Mouse (Mus musculus) embryonic facial prominence, embryonic 10.5 days (tissue): ENCODE results near the gene Slc35f3. TPM values are rescaled to one million over a fixed set of nuclear protein-coding genes. Genes with fewer than 3 reads are reported as not detected.
A peak's percentile ranks its signal among the peaks of the same experiment; 100 is the strongest.

ENCODE experiments used
- DNase-seq: peaks from one replicate; pipeline ENCODE4 v3.0.0-alpha.2; 2017; ENCODE audit warnings: low spot score
- H3K27ac ChIP-seq: fragments of 300-500 bp; sonication (generic); replicated peaks from 2 replicates; pipeline ENCODE4 v1.5.1; 2016; ENCODE audit warnings: mild to moderate bottlenecking
- H3K27me3 ChIP-seq: fragments of 300-500 bp; sonication (generic); replicated peaks from 2 replicates; pipeline ENCODE4 v1.6.1; 2016; ENCODE audit warnings: low read depth, mild to moderate bottlenecking; ENCODE audit not compliant: poor library complexity, severe bottlenecking
- H3K36me3 ChIP-seq: fragments of 300-500 bp; sonication (generic); replicated peaks from 2 replicates; pipeline ENCODE4 v1.6.1; 2016; ENCODE audit warnings: mild to moderate bottlenecking, moderate library complexity
- H3K4me1 ChIP-seq: fragments of 300-500 bp; sonication (generic); 2 replicates; pipeline ENCODE4 v1.6.1; 2016
- H3K4me3 ChIP-seq: fragments of 300-500 bp; sonication (generic); 2 replicates; pipeline ENCODE4 v1.5.1; 2016; ENCODE audit warnings: mild to moderate bottlenecking, moderate library complexity
- H3K9me3 ChIP-seq: fragments of 300-500 bp; sonication (generic); 2 replicates; pipeline ENCODE4 v1.6.1; 2016; ENCODE audit warnings: mild to moderate bottlenecking
- WGBS: fragments of 180-500 bp; shearing (Covaris S2); methylation state at CpG from one replicate; pipeline ENCODE4 v1.1.7; 2016; 5-methylcytosine and 5-hydroxymethylcytosine counted together
- polyA plus RNA-seq: library from polyadenylated mRNA; unstranded; fragments of >200 nt; fragmentation: Nextera tagmentation; extraction: Ambion mirVana; gene quantifications from 2 replicates; pipeline ENCODE4 v1.2.1, GENCODE M21; 2016

Slc35f3 gene
- polyA plus RNA-seq, 1 experiment from 2014 or later, result not detected

GRCm38 (mm10) chr8:126291951-126292350 lies 6.4 kb upstream of the Slc35f3 start:
- Histone ChIP-seq H3K27ac (no peak overlapping the region), H3K27me3 (no peaks in the 10 kb centered on the region), H3K9me3 (no peaks in the 10 kb centered on the region), H3K36me3 (no peaks in the 10 kb centered on the region), H3K4me3 (no peak overlapping the region), H3K4me1 (no peaks in the 10 kb centered on the region)
- DNase-seq, result no peak
- 89% methylated on average over 10 of the region's 10 CpGs for WGBS

- no peaks in the 10 kb centered on the region for H3K36me3 ChIP-seq
- peaks cover 18% of the 10 kb centered on the region for H3K4me1 ChIP-seq
- no peak overlapping the region for H3K4me3 ChIP-seq
- no peaks in the 10 kb centered on the region for H3K9me3 ChIP-seq
- WGBS, result 30% methylated on average over 1 of the region's 1 CpGs
- no peak overlapping the region for H3K27ac ChIP-seq
- H3K27me3 ChIP-seq, result peaks cover 43% of the 10 kb centered on the region
- DNase-seq, result peak; percentile 37
Measured at GRCm38 (mm10) chr8:126297284-126297845, 993 bp upstream of the Slc35f3 start.

- WGBS, result 23% methylated on average over 7 of the region's 7 CpGs
Measured at GRCm38 (mm10) chr8:126299333-126299732, 975 bp downstream of the Slc35f3 start.

GRCm38 (mm10) chr8:126300350-126300749 lies 2.0 kb downstream of the Slc35f3 start:
- peaks cover 43% of the 10 kb centered on the region for H3K27me3 ChIP-seq
- peaks cover 18% of the 10 kb centered on the region for H3K4me1 ChIP-seq
- 85% methylated on average over 5 of the region's 5 CpGs for WGBS
- DNase-seq, result no peak
- H3K9me3 ChIP-seq, result no peaks in the 10 kb centered on the region
- no peak overlapping the region for H3K4me3 ChIP-seq
- H3K36me3 ChIP-seq, result no peaks in the 10 kb centered on the region
- no peak overlapping the region for H3K27ac ChIP-seq

More at GRCm38 (mm10) chr8:126299333-126299732, 975 bp downstream of the Slc35f3 start:
- H3K4me3 ChIP-seq, result peak overlapping the region; percentile 71; the same call in 1 of the 2 replicates
- no peak overlapping the region for H3K27ac ChIP-seq
- no peaks in the 10 kb centered on the region for H3K36me3 ChIP-seq
- H3K9me3 ChIP-seq, result no peaks in the 10 kb centered on the region
- peak; percentile 14 for DNase-seq
- peaks cover 18% of the 10 kb centered on the region for H3K4me1 ChIP-seq
- peaks cover 43% of the 10 kb centered on the region for H3K27me3 ChIP-seq

- peaks cover 18% of the 10 kb centered on the region for H3K4me1 ChIP-seq
- peaks cover 43% of the 10 kb centered on the region for H3K27me3 ChIP-seq
- DNase-seq, result no peak
- no peak overlapping the region for H3K27ac ChIP-seq
- no peaks in the 10 kb centered on the region for H3K9me3 ChIP-seq
- H3K4me3 ChIP-seq, result no peak overlapping the region
- H3K36me3 ChIP-seq, result no peaks in the 10 kb centered on the region
- WGBS, result 85% methylated on average over 6 of the region's 6 CpGs
Measured at GRCm38 (mm10) chr8:126301580-126301979, 3.2 kb downstream of the Slc35f3 start.

- Histone ChIP-seq H3K9me3 (no peaks in the 10 kb centered on the region), H3K36me3 (no peaks in the 10 kb centered on the region), H3K4me3 (no peak overlapping the region), H3K27me3 (no peaks in the 10 kb centered on the region), H3K4me1 (no peaks in the 10 kb centered on the region; the same call in 1 of the 2 replicates), H3K27ac (no peak overlapping the region)
- no peak for DNase-seq
- 88% methylated on average over 9 of the region's 9 CpGs for WGBS
Measured at GRCm38 (mm10) chr8:126307164-126307563, 8.8 kb downstream of the Slc35f3 start.

- H3K27ac ChIP-seq, result no peak overlapping the region
- no peak for DNase-seq
- no peaks in the 10 kb centered on the region; the same call in 1 of the 2 replicates for H3K4me1 ChIP-seq
- no peak overlapping the region for H3K4me3 ChIP-seq
- H3K27me3 ChIP-seq, result no peaks in the 10 kb centered on the region
- no peaks in the 10 kb centered on the region for H3K36me3 ChIP-seq
- WGBS, result 33% methylated on average over 1 of the region's 1 CpGs
- H3K9me3 ChIP-seq, result no peaks in the 10 kb centered on the region
Measured at GRCm38 (mm10) chr8:126309015-126309414, 10.7 kb downstream of the Slc35f3 start.

- WGBS, result 80% methylated on average over 2 of the region's 2 CpGs
- Histone ChIP-seq H3K4me1 (peaks cover 11% of the 10 kb centered on the region), H3K4me3 (no peak overlapping the region), H3K27ac (no peak overlapping the region), H3K27me3 (no peaks in the 10 kb centered on the region), H3K36me3 (no peaks in the 10 kb centered on the region), H3K9me3 (peaks cover 5% of the 10 kb centered on the region; the same call in 1 of the 2 replicates)
- no peak for DNase-seq
Measured at GRCm38 (mm10) chr8:126324931-126325330, 26.6 kb downstream of the Slc35f3 start.

GRCm38 (mm10) chr8:126326136-126326535 lies 27.8 kb downstream of the Slc35f3 start:
- no peaks in the 10 kb centered on the region for H3K36me3 ChIP-seq
- H3K4me3 ChIP-seq, result no peak overlapping the region
- 70% methylated on average over 1 of the region's 1 CpGs for WGBS
- H3K9me3 ChIP-seq, result peaks cover 5% of the 10 kb centered on the region; the same call in 1 of the 2 replicates
- H3K27ac ChIP-seq, result no peak overlapping the region
- H3K4me1 ChIP-seq, result peaks cover 11% of the 10 kb centered on the region
- no peak for DNase-seq
- H3K27me3 ChIP-seq, result no peaks in the 10 kb centered on the region

GRCm38 (mm10) chr8:126326731-126327130 lies 28.4 kb downstream of the Slc35f3 start:
- Histone ChIP-seq H3K27ac (no peak overlapping the region), H3K36me3 (no peaks in the 10 kb centered on the region), H3K4me3 (no peak overlapping the region), H3K9me3 (peaks cover 5% of the 10 kb centered on the region; the same call in 1 of the 2 replicates), H3K4me1 (peaks cover 11% of the 10 kb centered on the region), H3K27me3 (no peaks in the 10 kb centered on the region)
- DNase-seq, result no peak
- WGBS, result 83% methylated on average over 8 of the region's 8 CpGs

- no peaks in the 10 kb centered on the region for H3K36me3 ChIP-seq
- 56% methylated on average over 5 of the region's 5 CpGs for WGBS
- H3K4me1 ChIP-seq, result peaks cover 11% of the 10 kb centered on the region
- H3K9me3 ChIP-seq, result peaks cover 5% of the 10 kb centered on the region; the same call in 1 of the 2 replicates
- no peaks in the 10 kb centered on the region for H3K27me3 ChIP-seq
- no peak overlapping the region for H3K27ac ChIP-seq
- peak; percentile 14 for DNase-seq
- H3K4me3 ChIP-seq, result no peak overlapping the region
Measured at GRCm38 (mm10) chr8:126327786-126328185, 29.4 kb downstream of the Slc35f3 start.

- Histone ChIP-seq H3K4me1 (no peaks in the 10 kb centered on the region), H3K4me3 (no peak overlapping the region), H3K9me3 (no peaks in the 10 kb centered on the region), H3K36me3 (no peaks in the 10 kb centered on the region), H3K27me3 (no peaks in the 10 kb centered on the region), H3K27ac (no peak overlapping the region)
- 89% methylated on average over 2 of the region's 3 CpGs for WGBS
- DNase-seq, result no peak
Measured at GRCm38 (mm10) chr8:126338864-126339263, 40.5 kb downstream of the Slc35f3 start.

- H3K27me3 ChIP-seq, result no peaks in the 10 kb centered on the region
- H3K27ac ChIP-seq, result no peak overlapping the region
- H3K4me1 ChIP-seq, result no peaks in the 10 kb centered on the region
- H3K9me3 ChIP-seq, result no peaks in the 10 kb centered on the region
- 82% methylated on average over 3 of the region's 3 CpGs for WGBS
- DNase-seq, result no peak
- no peaks in the 10 kb centered on the region for H3K36me3 ChIP-seq
- no peak overlapping the region for H3K4me3 ChIP-seq
Measured at GRCm38 (mm10) chr8:126339357-126339756, 41.0 kb downstream of the Slc35f3 start.
